8 mouse cellular contexts compared by ENCODE assay signal in genomic region chr12:112724077-112724805, GRCm38 (mm10). TPM values are rescaled to one million over a fixed set of nuclear protein-coding genes. Genes with fewer than 3 reads are reported as not detected.
DNase-seq lines count a peak whose midpoint lies in the region; ATAC-seq and TF ChIP-seq lines count a peak whose summit lies in the region.

No protein-coding gene starts in this region.

- H3K4me1 ChIP-seq in liver, embryonic 12.5 days, result peaks cover 15% of the 10 kb centered on the region
- peaks cover 38% of the 10 kb centered on the region for H3K4me1 ChIP-seq in embryonic facial prominence, embryonic 15.5 days
- peaks cover 7% of the 10 kb centered on the region; the same call in 1 of the 2 replicates for H3K4me1 ChIP-seq in limb, embryonic 11.5 days (ENCODE audit: control insufficient read depth, insufficient read depth, low read length)
- H3K4me1 ChIP-seq in stomach, embryonic 15.5 days, result peaks cover 20% of the 10 kb centered on the region

- H3K4me3 ChIP-seq in liver, embryonic 12.5 days, result no peak overlapping the region
- no peak overlapping the region for H3K4me3 ChIP-seq in embryonic facial prominence, embryonic 15.5 days (replicated peaks)
- no peak overlapping the region for H3K4me3 ChIP-seq in limb, embryonic 11.5 days (ENCODE audit: low read depth, low read length)
- peak overlapping the region; percentile 38 for H3K4me3 ChIP-seq in myocyte
- H3K4me3 ChIP-seq in stomach, embryonic 15.5 days (replicated peaks), result 0 out of 2 replicates have a peak overlapping the region, but pooled peaks have one; percentile 5

- no peak overlapping the region for H3ac ChIP-seq in myocyte (ENCODE audit: control insufficient read depth, insufficient read length)

- 60% methylated on average over 11 of the region's 11 CpGs for WGBS in liver, embryonic 12.5 days (ENCODE audit: insufficient replicate concordance)
- 75% methylated on average over 11 of the region's 11 CpGs for WGBS in embryonic facial prominence, embryonic 15.5 days
- WGBS in limb, embryonic 11.5 days, result 78% methylated on average over 11 of the region's 11 CpGs
- WGBS in stomach, embryonic 15.5 days, result 76% methylated on average over 11 of the region's 11 CpGs

- H3K9ac ChIP-seq in liver, embryonic 12.5 days, result no peak overlapping the region
- H3K9ac ChIP-seq in embryonic facial prominence, embryonic 15.5 days, result no peak overlapping the region
- no peak overlapping the region for H3K9ac ChIP-seq in limb, embryonic 11.5 days (ENCODE audit: low read length)
- no peak overlapping the region for H3K9ac ChIP-seq in stomach, embryonic 15.5 days

- H3K9me3 ChIP-seq in liver, embryonic 12.5 days (replicated peaks), result no peaks in the 10 kb centered on the region
- no peaks in the 10 kb centered on the region for H3K9me3 ChIP-seq in embryonic facial prominence, embryonic 15.5 days (replicated peaks)
- H3K9me3 ChIP-seq in limb, embryonic 11.5 days (ENCODE audit: control insufficient read depth, low read length), result no peaks in the 10 kb centered on the region
- H3K9me3 ChIP-seq in stomach, embryonic 15.5 days, result no peaks in the 10 kb centered on the region

- peaks cover 72% of the 10 kb centered on the region for H3K27me3 ChIP-seq in liver, embryonic 12.5 days (replicated peaks)
- no peaks in the 10 kb centered on the region for H3K27me3 ChIP-seq in embryonic facial prominence, embryonic 15.5 days
- peaks cover 6% of the 10 kb centered on the region; the same call in 1 of the 2 replicates for H3K27me3 ChIP-seq in limb, embryonic 11.5 days (ENCODE audit: control insufficient read depth, insufficient read depth, low read length)
- H3K27me3 ChIP-seq in myocyte (ENCODE audit: control insufficient read depth, insufficient read depth, insufficient read length), result no peaks in the 10 kb centered on the region
- no peaks in the 10 kb centered on the region for H3K27me3 ChIP-seq in stomach, embryonic 15.5 days (replicated peaks)

- no peak overlapping the region for H3K4me2 ChIP-seq in liver, embryonic 12.5 days
- H3K4me2 ChIP-seq in embryonic facial prominence, embryonic 15.5 days (replicated peaks), result 0 out of 2 replicates have a peak overlapping the region, but pooled peaks have one; percentile 81
- H3K4me2 ChIP-seq in limb, embryonic 11.5 days (ENCODE audit: low read depth, severe bottlenecking), result no peak overlapping the region
- peak overlapping the region; percentile 86 for H3K4me2 ChIP-seq in myocyte (ENCODE audit: low read depth)
- H3K4me2 ChIP-seq in stomach, embryonic 15.5 days, result peak overlapping the region; percentile 94; the same call in 1 of the 2 replicates

- peak; percentile 59 for DNase-seq in liver
- peak; percentile 88 for DNase-seq in brain, adult 2 months (ENCODE audit: low read depth, low spot score)
- peak; percentile 73 for DNase-seq in hindlimb bud, embryonic 11.5 days (ENCODE audit: extremely low spot score, low read depth, low spot score)
- peak; percentile 85 for DNase-seq in limb, embryonic 11.5 days (ENCODE audit: low spot score)

- H3K27ac ChIP-seq in liver, embryonic 12.5 days, result no peak overlapping the region
- no peak overlapping the region for H3K27ac ChIP-seq in embryonic facial prominence, embryonic 15.5 days (replicated peaks)
- H3K27ac ChIP-seq in limb, embryonic 11.5 days (replicated peaks; ENCODE audit: low read depth, low read length), result no peak overlapping the region
- H3K27ac ChIP-seq in stomach, embryonic 15.5 days, result no peak overlapping the region

- no peaks in the 10 kb centered on the region for H3K36me3 ChIP-seq in liver, embryonic 12.5 days
- 0 out of 2 replicates have a peak, but pooled peaks cover 6% of the 10 kb centered on the region for H3K36me3 ChIP-seq in embryonic facial prominence, embryonic 15.5 days
- no peaks in the 10 kb centered on the region for H3K36me3 ChIP-seq in limb, embryonic 11.5 days (ENCODE audit: control insufficient read depth, insufficient read depth, low read length)
- no peaks in the 10 kb centered on the region for H3K36me3 ChIP-seq in myocyte (ENCODE audit: control insufficient read depth, insufficient read depth)
- no peaks in the 10 kb centered on the region for H3K36me3 ChIP-seq in stomach, embryonic 15.5 days

- H3K79me2 ChIP-seq in myocyte (ENCODE audit: control insufficient read depth, insufficient read depth), result peaks cover 5% of the 10 kb centered on the region

- no peak for ATAC-seq in liver, embryonic 12.5 days
- no peak for ATAC-seq in embryonic facial prominence, embryonic 15.5 days (ENCODE audit: insufficient number of reproducible peaks, low FRiP score, low TSS enrichment, low read depth)
- ATAC-seq in limb, embryonic 11.5 days (ENCODE audit: insufficient number of reproducible peaks, low FRiP score, low TSS enrichment, low read depth), result no peak
- no peak for ATAC-seq in stomach, embryonic 15.5 days (ENCODE audit: insufficient read depth, low FRiP score, low read depth)

- no peak for TF ChIP-seq POLR2A in myocyte (IDR thresholded peaks at IDR 0.05; ENCODE audit: insufficient read length, low read depth)

TF ChIP-seq in myocyte, 11 proteins besides CTCF, POLR2A, EP300 and RAD21:
- TF ChIP-seq TCF3 (IDR thresholded peaks at IDR 0.05; ENCODE audit: insufficient read length, low read depth) (no peak), REST (IDR thresholded peaks at IDR 0.05; ENCODE audit: insufficient read depth, insufficient read length) (no peak), CEBPB (IDR thresholded peaks at IDR 0.05; ENCODE audit: insufficient read depth, poor library complexity, severe bottlenecking) (no peak), MAX (IDR thresholded peaks at IDR 0.05; ENCODE audit: low read depth) (no peak)

RNA-seq across cellular contexts. Expression of gene Cep170b, which starts 4.0 kb away (rescaled TPM):
- 5.0 and 5.2 TPM in 2 replicates for polyA plus RNA-seq in liver, embryonic 12.5 days (2016; fragmentation: Nextera tagmentation; extraction: Ambion mirVana)
- polyA plus RNA-seq in embryonic facial prominence, embryonic 15.5 days (2015; fragmentation: Nextera tagmentation; extraction: Ambion mirVana), result 25.0 and 28.4 TPM in 2 replicates
- polyA plus RNA-seq in limb, embryonic 11.5 days (2014; fragmentation: Nextera tagmentation; extraction: Ambion mirVana), result 9.5 and 9.6 TPM in 2 replicates
- polyA plus RNA-seq in myocyte (2012; fragmentation: generic; extraction: Trizol), result 22.8 TPM
- 24.3 and 24.6 TPM in 2 replicates for polyA plus RNA-seq in stomach, embryonic 15.5 days (2015; fragmentation: Nextera tagmentation; extraction: Ambion mirVana)

RNA-seq across cellular contexts. Expression of gene Pld4, which starts 36.2 kb away (rescaled TPM):
- 7.9 and 8.0 TPM in 2 replicates for polyA plus RNA-seq in liver, embryonic 12.5 days (2016; fragmentation: Nextera tagmentation; extraction: Ambion mirVana)
- 13.4 and 15.3 TPM in 2 replicates for polyA plus RNA-seq in embryonic facial prominence, embryonic 15.5 days (2015; fragmentation: Nextera tagmentation; extraction: Ambion mirVana)
- 2.8 TPM in 2 replicates for polyA plus RNA-seq in limb, embryonic 11.5 days (2014; fragmentation: Nextera tagmentation; extraction: Ambion mirVana)
- 0.08 TPM for polyA plus RNA-seq in myocyte (2012; fragmentation: generic; extraction: Trizol)
- polyA plus RNA-seq in stomach, embryonic 15.5 days (2015; fragmentation: Nextera tagmentation; extraction: Ambion mirVana), result 14.5 and 16.8 TPM in 2 replicates

RNA-seq across cellular contexts. Expression of gene Zbtb42, which starts 45.6 kb away (rescaled TPM):
- polyA plus RNA-seq in liver, embryonic 12.5 days (2016; fragmentation: Nextera tagmentation; extraction: Ambion mirVana), result 1.0 and 1.2 TPM in 2 replicates
- polyA plus RNA-seq in embryonic facial prominence, embryonic 15.5 days (2015; fragmentation: Nextera tagmentation; extraction: Ambion mirVana), result 4.8 and 5.6 TPM in 2 replicates
- polyA plus RNA-seq in limb, embryonic 11.5 days (2014; fragmentation: Nextera tagmentation; extraction: Ambion mirVana), result 0.82 and 1.6 TPM in 2 replicates
- polyA plus RNA-seq in myocyte (2012; fragmentation: generic; extraction: Trizol), result 4.4 TPM
- 9.3 and 10.8 TPM in 2 replicates for polyA plus RNA-seq in stomach, embryonic 15.5 days (2015; fragmentation: Nextera tagmentation; extraction: Ambion mirVana)

RNA-seq across cellular contexts. Expression of gene Akt1, which starts 49.6 kb away (rescaled TPM):
- polyA plus RNA-seq in liver, embryonic 12.5 days (2016; fragmentation: Nextera tagmentation; extraction: Ambion mirVana), result 76.6 and 81.8 TPM in 2 replicates
- 84.9 and 112 TPM in 2 replicates for polyA plus RNA-seq in embryonic facial prominence, embryonic 15.5 days (2015; fragmentation: Nextera tagmentation; extraction: Ambion mirVana)
- 95.4 and 113 TPM in 2 replicates for polyA plus RNA-seq in limb, embryonic 11.5 days (2014; fragmentation: Nextera tagmentation; extraction: Ambion mirVana)
- polyA plus RNA-seq in myocyte (2012; fragmentation: generic; extraction: Trizol), result 352 TPM
- polyA plus RNA-seq in stomach, embryonic 15.5 days (2015; fragmentation: Nextera tagmentation; extraction: Ambion mirVana), result 161 and 170 TPM in 2 replicates

Comparison
In these comparisons a context has a peak if more than half of its experiments do, and no peak if none do; other contexts are left out.
1. H3K4me2 ChIP-seq: peak in embryonic facial prominence, embryonic 15.5 days (single experiment), myocyte (single experiment) and stomach, embryonic 15.5 days (single experiment); none in liver, embryonic 12.5 days (single experiment) and limb, embryonic 11.5 days (single experiment).
2. H3K4me3 ChIP-seq: peak in myocyte (single experiment) and stomach, embryonic 15.5 days (single experiment); none in liver, embryonic 12.5 days (single experiment), embryonic facial prominence, embryonic 15.5 days (single experiment) and limb, embryonic 11.5 days (single experiment).
3. Peak in every context shown above with its lines, with median percentiles within 50 percentile points of each other: DNase-seq.